Mouse (Mus musculus) intestine, embryonic 16.5 days (tissue): ENCODE results near the gene Echs1. TPM values are rescaled to one million over a fixed set of nuclear protein-coding genes. Genes with fewer than 3 reads are reported as not detected.

Experiments
- ATAC-seq: fragments of 200-750 bp; cut with Nextera tagmentation; 2 replicates; pipeline ENCODE4 v1.8.0; 2017; ENCODE audit warnings: moderate TSS enrichment, moderate library complexity
- H3K27ac ChIP-seq: fragments of 300-500 bp; sonication (generic); 2 replicates; pipeline ENCODE4 v1.5.1; 2014; ENCODE audit warnings: mild to moderate bottlenecking, low read length
- H3K27me3 ChIP-seq: fragments of 300-500 bp; sonication (generic); replicated peaks from 2 replicates; pipeline ENCODE4 v1.6.1; 2014; ENCODE audit warnings: low read length, control low read depth, mixed read lengths; ENCODE audit not compliant: control insufficient read depth, insufficient read depth
- H3K36me3 ChIP-seq: fragments of 300-500 bp; sonication (generic); 2 replicates; pipeline ENCODE4 v1.6.1; 2014; ENCODE audit warnings: low read length, control low read depth; ENCODE audit not compliant: control insufficient read depth, insufficient read depth
- H3K4me1 ChIP-seq: fragments of 300-500 bp; sonication (generic); 2 replicates; pipeline ENCODE4 v1.6.1; 2014; ENCODE audit warnings: low read length, control low read depth, mixed read lengths; ENCODE audit not compliant: control insufficient read depth, insufficient read depth
- H3K4me2 ChIP-seq: fragments of 300-500 bp; sonication (generic); 2 replicates; pipeline ENCODE4 v1.6.1; 2014; ENCODE audit warnings: low read depth, low read length, control low read depth
- H3K4me3 ChIP-seq: fragments of 300-500 bp; sonication (generic); 2 replicates; pipeline ENCODE4 v1.5.1; 2014; ENCODE audit warnings: mild to moderate bottlenecking, low read length
- H3K9ac ChIP-seq: fragments of 300-500 bp; sonication (generic); 2 replicates; pipeline ENCODE4 v1.6.1; 2014; ENCODE audit warnings: low read depth, low read length
- H3K9me3 ChIP-seq: fragments of 300-500 bp; sonication (generic); 2 replicates; pipeline ENCODE4 v1.6.1; 2016; ENCODE audit warnings: low read length, control low read depth; ENCODE audit not compliant: control insufficient read depth
- WGBS: fragments of 180-500 bp; shearing (Covaris S2); extraction: QIAGEN DNeasy Blood & Tissue Kit; methylation state at CpG from one replicate; pipeline ENCODE4 v1.1.7; 2014; 5-methylcytosine and 5-hydroxymethylcytosine counted together
- polyA plus RNA-seq: library from polyadenylated mRNA; unstranded; fragments of >200 nt; fragmentation: Nextera tagmentation; extraction: Ambion mirVana; gene quantifications from 2 replicates; pipeline ENCODE4 v1.2.1, GENCODE M21; 2015

Echs1 gene
- polyA plus RNA-seq, 1 experiment from 2014 or later, result 216 TPM

DNA sequence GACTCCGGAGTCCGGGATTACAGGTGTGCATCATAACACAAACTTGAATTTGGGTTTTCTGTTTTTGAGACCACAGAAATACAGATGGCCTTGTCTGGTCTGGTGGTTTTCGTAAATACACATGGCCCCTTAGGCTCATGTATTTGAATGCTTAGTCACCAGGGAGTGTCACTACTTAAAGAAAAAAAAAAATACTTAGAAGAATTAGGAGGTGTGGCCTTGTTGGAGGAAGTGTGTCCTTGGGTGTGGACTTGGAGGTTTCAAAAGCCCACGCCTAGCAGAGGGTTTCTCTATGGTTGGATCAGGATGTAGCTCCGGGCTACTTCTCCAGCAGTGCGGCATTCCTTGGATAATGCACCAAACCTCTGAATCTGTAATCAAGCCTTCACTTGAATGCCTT, 38.6 kb downstream of the Echs1 start:
- peaks cover 28% of the 10 kb centered on the region for H3K27me3 ChIP-seq
- no peak for ATAC-seq
- H3K36me3 ChIP-seq, result no peaks in the 10 kb centered on the region
- H3K9ac ChIP-seq, result no peak overlapping the region
- 77% methylated on average over 6 of the region's 6 CpGs for WGBS
- no peak overlapping the region for H3K4me2 ChIP-seq
- peaks cover 3% of the 10 kb centered on the region for H3K4me1 ChIP-seq
- no peaks in the 10 kb centered on the region for H3K9me3 ChIP-seq
- no peak overlapping the region for H3K27ac ChIP-seq
- no peak overlapping the region for H3K4me3 ChIP-seq

DNA sequence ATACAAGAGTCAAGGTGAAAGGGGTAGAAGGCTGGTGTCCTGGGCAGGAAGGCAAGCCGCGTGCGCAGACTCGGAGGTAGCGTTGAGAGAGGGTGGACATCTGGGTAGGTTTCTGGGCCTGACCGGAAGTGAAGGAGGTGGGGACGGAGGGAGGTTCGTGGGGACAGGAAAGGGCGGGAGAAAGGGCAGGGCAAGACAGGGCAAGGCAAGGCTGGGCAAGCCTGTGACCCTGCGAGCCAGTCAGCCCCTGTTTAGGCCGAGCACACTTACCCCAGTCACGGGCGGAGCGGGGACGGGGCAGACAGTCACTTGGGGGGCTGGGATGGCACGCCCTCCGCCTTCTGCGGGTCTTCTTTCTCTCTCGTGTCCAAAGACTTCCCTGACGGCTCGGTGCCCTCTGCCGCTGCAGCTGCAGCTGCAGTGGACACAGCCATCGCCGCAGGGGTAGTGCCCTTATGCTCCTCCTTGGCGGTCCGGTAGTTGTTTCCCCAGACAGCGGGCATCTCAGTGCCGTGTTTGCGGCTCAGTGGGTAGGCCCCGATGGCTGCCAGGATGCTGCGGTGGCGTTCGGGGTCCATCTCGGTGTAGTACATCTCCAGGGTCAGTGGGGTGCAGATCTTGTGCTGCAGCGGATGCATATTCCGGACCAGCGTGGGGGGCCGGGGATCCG, 46.1 kb downstream of the Echs1 start:
- Histone ChIP-seq H3K27ac (no peak overlapping the region), H3K9ac (peak overlapping the region; percentile 54), H3K4me1 (no peaks in the 10 kb centered on the region; the same call in 1 of the 2 replicates), H3K27me3 (no peaks in the 10 kb centered on the region), H3K9me3 (no peaks in the 10 kb centered on the region), H3K36me3 (no peaks in the 10 kb centered on the region), H3K4me3 (peak overlapping the region; percentile 35), H3K4me2 (peak overlapping the region; percentile 47)
- ATAC-seq, result 0 out of 2 replicates have a peak, but pooled peaks have one; percentile 28
- 31% methylated on average over 39 of the region's 39 CpGs for WGBS

DNA sequence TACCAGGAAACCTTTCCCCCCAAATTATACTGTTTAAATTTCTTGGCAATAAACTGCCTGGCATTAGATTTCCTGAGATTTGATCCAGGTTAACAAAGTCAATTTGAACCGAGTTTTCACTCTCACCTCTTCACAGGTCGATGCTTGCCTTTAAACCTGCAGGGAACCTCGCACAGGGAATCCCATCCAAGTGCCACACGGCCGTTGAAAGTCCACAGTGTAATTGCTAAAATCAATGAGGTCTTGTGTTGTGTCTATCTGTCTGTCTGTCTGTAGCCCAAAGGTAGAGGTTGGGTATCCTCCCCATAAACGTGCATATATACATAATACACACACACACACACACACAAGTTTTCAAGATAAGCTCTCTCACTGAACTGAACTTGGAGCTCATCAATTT, 48.9 kb downstream of the Echs1 start:
- Histone ChIP-seq H3K27me3 (peaks cover 20% of the 10 kb centered on the region), H3K9me3 (no peaks in the 10 kb centered on the region), H3K4me3 (no peak overlapping the region), H3K27ac (no peak overlapping the region), H3K4me2 (no peak overlapping the region), H3K36me3 (no peaks in the 10 kb centered on the region), H3K4me1 (no peaks in the 10 kb centered on the region; the same call in 1 of the 2 replicates), H3K9ac (no peak overlapping the region)
- WGBS, result 58% methylated on average over 6 of the region's 6 CpGs
- no peak for ATAC-seq

DNA sequence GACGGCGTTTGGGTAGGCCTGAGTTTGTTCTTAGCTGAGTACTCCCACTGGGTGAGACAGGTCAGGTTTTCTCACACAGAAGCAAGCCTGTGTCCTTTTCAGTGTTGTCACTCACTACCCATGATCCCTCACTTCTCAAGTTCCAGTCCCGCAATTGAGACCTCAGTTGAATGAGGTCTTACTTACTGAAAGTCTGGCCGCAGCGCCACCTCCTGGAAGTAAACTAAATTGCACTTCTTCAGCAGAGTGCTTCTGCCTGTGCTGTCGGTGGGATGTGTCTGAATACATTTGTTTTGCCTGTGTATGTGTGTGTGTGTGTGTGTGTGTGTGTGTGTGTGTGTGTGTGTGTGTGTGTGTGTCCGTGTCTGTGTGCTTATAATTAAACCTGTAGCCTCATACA, 53.2 kb downstream of the Echs1 start:
- H3K36me3 ChIP-seq, result no peaks in the 10 kb centered on the region
- no peaks in the 10 kb centered on the region for H3K9me3 ChIP-seq
- no peak overlapping the region for H3K27ac ChIP-seq
- H3K4me2 ChIP-seq, result no peak overlapping the region
- no peak overlapping the region for H3K9ac ChIP-seq
- H3K27me3 ChIP-seq, result peaks cover 62% of the 10 kb centered on the region
- H3K4me1 ChIP-seq, result no peaks in the 10 kb centered on the region; the same call in none of the 2 replicates
- no peak overlapping the region for H3K4me3 ChIP-seq
- ATAC-seq, result no peak
- WGBS, result 20% methylated on average over 7 of the region's 7 CpGs

DNA sequence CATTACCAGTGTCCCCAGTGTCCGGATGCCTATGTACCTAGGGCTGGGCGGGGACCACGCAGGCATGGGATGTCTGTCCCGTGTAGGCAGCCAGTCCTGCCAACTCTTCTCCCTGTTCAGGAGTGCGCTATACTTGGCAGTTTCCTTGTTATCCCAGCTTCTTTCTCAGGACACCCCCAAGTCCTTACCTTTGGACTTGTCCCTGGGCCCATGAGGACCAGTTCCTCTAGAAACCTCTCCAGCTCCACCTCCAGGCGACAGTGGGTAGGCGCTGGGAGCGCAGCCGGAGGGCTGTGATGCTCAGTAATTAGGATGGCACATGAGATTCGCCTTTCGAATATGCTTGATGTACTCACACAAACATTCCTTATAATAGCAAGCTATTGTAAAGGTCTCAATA, 54.0 kb downstream of the Echs1 start:
- H3K9ac ChIP-seq, result no peak overlapping the region
- H3K4me3 ChIP-seq, result no peak overlapping the region
- peak; percentile 69 for ATAC-seq
- H3K4me2 ChIP-seq, result no peak overlapping the region
- H3K27ac ChIP-seq, result no peak overlapping the region
- no peaks in the 10 kb centered on the region; the same call in none of the 2 replicates for H3K4me1 ChIP-seq
- WGBS, result 14% methylated on average over 11 of the region's 11 CpGs
- H3K9me3 ChIP-seq, result no peaks in the 10 kb centered on the region
- H3K27me3 ChIP-seq, result peaks cover 70% of the 10 kb centered on the region
- no peaks in the 10 kb centered on the region for H3K36me3 ChIP-seq

DNA sequence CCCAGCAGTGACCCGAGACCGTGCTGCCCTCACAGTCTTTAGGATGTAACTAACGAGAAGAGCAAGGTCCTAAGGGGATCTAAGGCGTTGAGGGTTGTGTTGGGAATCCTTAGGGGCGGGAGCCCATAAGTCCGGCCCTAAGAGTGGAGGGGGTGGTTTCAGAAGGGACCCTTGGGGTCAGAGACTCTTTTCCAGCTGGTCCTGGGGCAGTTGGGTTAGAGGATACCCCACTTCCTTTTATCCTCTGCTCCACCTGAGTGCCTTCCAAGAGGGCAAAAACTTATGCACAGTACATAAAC, 54.5 kb downstream of the Echs1 start:
- Histone ChIP-seq H3K36me3 (no peaks in the 10 kb centered on the region), H3K27ac (no peak overlapping the region), H3K4me2 (peak overlapping the region; percentile 82; the same call in 1 of the 2 replicates), H3K4me1 (no peaks in the 10 kb centered on the region; the same call in none of the 2 replicates), H3K27me3 (peaks cover 74% of the 10 kb centered on the region), H3K9me3 (no peaks in the 10 kb centered on the region), H3K4me3 (peak overlapping the region; percentile 44), H3K9ac (no peak overlapping the region)
- 0 out of 2 replicates have a peak, but pooled peaks have one; percentile 8 for ATAC-seq
- WGBS, result 4% methylated on average over 6 of the region's 6 CpGs

DNA sequence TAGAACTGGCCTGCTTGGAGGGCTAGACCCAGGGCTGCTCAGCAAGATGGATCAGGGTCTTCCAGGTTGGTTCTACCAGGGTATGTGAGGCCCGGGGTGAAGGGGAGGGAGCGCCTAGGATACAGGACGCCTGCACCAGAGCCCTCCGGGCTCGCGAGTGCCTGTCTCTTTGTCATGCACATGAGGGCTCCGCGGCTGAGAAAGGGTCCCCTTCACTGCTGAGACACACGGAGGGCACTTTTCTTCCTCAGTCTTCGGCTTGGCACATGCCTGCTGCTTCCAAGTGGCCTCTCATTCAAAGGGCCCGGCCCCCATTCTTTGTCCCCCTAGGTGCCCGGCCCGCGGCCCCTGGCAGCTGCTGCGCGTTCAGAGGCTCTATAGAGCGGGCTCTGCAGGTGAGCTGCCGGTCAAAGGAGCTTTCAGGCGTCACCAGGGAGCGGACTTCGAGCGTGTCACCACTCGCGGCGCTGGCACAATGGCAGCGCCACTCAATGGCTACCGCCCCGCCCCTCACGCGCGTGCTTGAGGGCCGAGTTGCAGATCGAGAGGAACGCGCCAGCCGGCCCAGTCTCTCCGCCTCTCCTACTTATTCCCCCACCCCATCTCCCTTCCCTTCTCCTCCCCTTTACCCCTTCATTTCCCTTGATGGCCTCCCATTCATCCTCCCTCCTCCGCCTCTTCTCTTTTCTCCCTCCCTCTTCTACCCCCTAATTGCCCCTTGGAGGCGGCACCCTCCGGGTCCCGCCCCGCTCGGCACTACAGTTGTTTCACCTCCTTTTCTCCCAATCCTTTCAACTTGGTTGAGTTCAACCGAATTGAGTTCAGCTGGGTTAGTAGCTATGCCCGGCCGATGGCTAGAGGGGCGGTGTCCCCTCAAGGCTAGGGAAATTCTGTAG, 55.1 kb downstream of the Echs1 start:
- Histone ChIP-seq H3K4me1 (no peaks in the 10 kb centered on the region; the same call in none of the 2 replicates), H3K9ac (peak overlapping the region; percentile 39; the same call in 1 of the 2 replicates), H3K4me3 (peak overlapping the region; percentile 44), H3K9me3 (no peaks in the 10 kb centered on the region), H3K27ac (no peak overlapping the region), H3K36me3 (no peaks in the 10 kb centered on the region), H3K27me3 (peaks cover 75% of the 10 kb centered on the region), H3K4me2 (peak overlapping the region; percentile 82)
- peak; percentile 34 for ATAC-seq
- 2% methylated on average over 47 of the region's 47 CpGs for WGBS

DNA sequence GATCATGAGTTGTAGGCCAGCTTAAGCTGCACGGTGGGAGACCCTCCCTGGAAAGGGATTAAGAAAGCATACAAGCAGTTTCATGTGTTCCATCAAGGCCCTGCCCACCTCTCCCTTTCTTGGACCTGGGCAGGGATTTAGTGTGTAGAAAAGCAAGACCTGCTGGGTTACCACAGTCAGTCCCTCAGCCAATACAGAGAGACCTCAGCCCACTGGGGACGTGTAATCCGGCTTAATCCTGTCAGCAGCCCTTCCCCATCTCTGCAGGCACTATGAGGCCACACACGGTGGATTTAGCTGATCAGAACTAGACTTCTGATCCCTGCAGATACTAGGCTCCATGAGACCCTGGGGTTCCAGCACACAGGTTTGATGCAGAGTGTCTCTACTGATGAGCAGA, 56.7 kb downstream of the Echs1 start:
- Histone ChIP-seq H3K9ac (no peak overlapping the region), H3K9me3 (no peaks in the 10 kb centered on the region), H3K36me3 (no peaks in the 10 kb centered on the region), H3K4me1 (no peaks in the 10 kb centered on the region; the same call in none of the 2 replicates), H3K4me3 (no peak overlapping the region), H3K4me2 (no peak overlapping the region), H3K27me3 (peaks cover 78% of the 10 kb centered on the region), H3K27ac (no peak overlapping the region)
- no peak for ATAC-seq
- WGBS, result 43% methylated on average over 4 of the region's 4 CpGs

DNA sequence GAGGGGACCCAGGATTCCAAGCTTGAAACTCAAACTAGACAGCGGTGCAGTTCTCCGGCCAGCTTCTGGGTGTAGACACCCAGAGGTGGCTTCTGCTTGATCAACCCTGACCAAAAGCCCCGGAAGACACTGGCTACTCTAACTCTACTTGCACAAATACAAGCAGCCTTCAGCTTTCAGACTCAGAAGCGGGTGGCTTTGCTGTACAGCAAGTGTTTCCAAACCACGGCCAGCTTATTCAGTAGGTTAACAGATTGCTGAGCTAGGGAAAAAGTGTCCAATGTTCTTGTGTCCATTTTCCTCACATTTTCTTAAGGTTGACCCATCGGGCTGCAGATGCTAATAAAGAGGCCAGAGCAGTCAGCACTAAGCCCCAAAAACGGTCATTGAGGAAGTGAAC, 57.7 kb downstream of the Echs1 start:
- Histone ChIP-seq H3K36me3 (no peaks in the 10 kb centered on the region), H3K27ac (no peak overlapping the region), H3K9ac (peak overlapping the region; percentile 64), H3K4me2 (peak overlapping the region; percentile 82), H3K4me1 (no peaks in the 10 kb centered on the region; the same call in none of the 2 replicates), H3K27me3 (peaks cover 68% of the 10 kb centered on the region), H3K9me3 (no peaks in the 10 kb centered on the region), H3K4me3 (peak overlapping the region; percentile 51)
- 27% methylated on average over 7 of the region's 7 CpGs for WGBS
- ATAC-seq, result no peak
